Mouse (Mus musculus) erythroblast, embryonic 14.5 days (primary cell): ENCODE measurements at regions not wholly inside any gene's neighbourhood (a gene's known extent, or its start where the extent isn't known, plus 50 kb on each side); places are given as distances from the start of the nearest gene placed in this dataset.

Experiments
- GATA1 ChIP-seq: IDR thresholded peaks from 2 replicates; pipeline ENCODE4 v1.6.1; 2012; ENCODE audit warnings: low read length, inconsistent platforms, mixed read lengths
- TAL1 ChIP-seq: IDR thresholded peaks from 3 replicates; pipeline ENCODE4 v1.6.1; 2012; ENCODE audit warnings: low read length, inconsistent platforms, mixed read lengths

DNA sequence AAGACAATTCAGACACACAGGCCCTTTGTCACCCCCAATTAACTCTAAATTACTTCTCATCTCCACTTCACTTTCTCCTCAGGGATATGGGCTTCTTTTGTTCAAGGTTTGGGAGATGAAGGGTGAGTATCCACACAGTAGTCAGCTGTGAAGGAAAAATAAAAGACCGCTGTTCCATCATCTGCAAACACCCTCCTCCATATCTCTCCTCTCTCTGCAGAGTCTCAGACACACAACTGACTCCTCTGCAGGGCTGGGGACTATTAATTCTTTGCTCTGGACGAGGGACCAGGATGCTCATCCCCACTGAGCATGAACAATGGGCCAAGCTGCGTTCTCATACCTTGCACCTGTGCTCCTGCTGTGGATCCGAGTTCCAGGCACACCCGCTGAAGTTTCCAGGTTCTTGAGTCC, 249.3 kb downstream of the Pdcd6ip start:
- TF ChIP-seq TAL1 (no peak), GATA1 (no peak)
